Mouse (Mus musculus) ovary, adult 2 months (tissue): ENCODE results near the gene Tacstd2. TPM values are rescaled to one million over a fixed set of nuclear protein-coding genes. Genes with fewer than 3 reads are reported as not detected.

Source experiments
- polyA plus RNA-seq: library from polyadenylated mRNA; depleted of rRNA; stranded (reverse); fragments of >200 nt; gene quantifications from 2 replicates; pipeline ENCODE4 v1.2.3, GENCODE M21; 2012; rRNA removed

Gene Tacstd2
- polyA plus RNA-seq = 15.4 and 20.1 TPM in 2 replicates

GRCm38 (mm10) chr6:67535777-67536054, at the start of gene Tacstd2:
Tacstd2 (minus strand) TSS chr6:67535796.

GRCm38 (mm10) chr6:67491755-67492154, 43.8 kb downstream of the Tacstd2 start, which contains the start of gene Il23r:
Il23r (minus strand) TSS chr6:67491855.

Other genes starting within 250 kb of the Tacstd2 start
- gene Il12rb2, start 159.6 kb downstream of the Tacstd2 start, polyA plus RNA-seq = 0.09 and 0.20 TPM in 2 replicates
- not detected in 2 replicates for gene Il23r, start 43.9 kb downstream of the Tacstd2 start, polyA plus RNA-seq